Mouse (Mus musculus): ENCODE measurements around the gene Lsr.

GRCm38 (mm10) chr7:30943909-30944635, 29.2 kb downstream of the Lsr start, which contains the start of gene Hamp:
- TF ChIP-seq POLR2A (IDR thresholded peaks at IDR 0.05; ENCODE audit: borderline replicate concordance, control insufficient read depth, low read depth, low read length), result no peak
- no peak for TF ChIP-seq CTCF (IDR thresholded peaks at IDR 0.05; ENCODE audit: control insufficient read depth, insufficient read depth, low read length)
